Mouse (Mus musculus) kidney, embryonic 14.5 days (tissue): ENCODE data around the gene CN725425. TPM values are rescaled to one million over a fixed set of nuclear protein-coding genes. Genes with fewer than 3 reads are reported as not detected.

ENCODE experiments used
- ATAC-seq: fragments of 200-750 bp; cut with Nextera tagmentation; 2 replicates; pipeline ENCODE4 v1.8.0; 2017; ENCODE audit warnings: moderate number of reproducible peaks, mild to moderate bottlenecking, moderate TSS enrichment, moderate library complexity; ENCODE audit not compliant: low FRiP score, low TSS enrichment
- H3K27ac ChIP-seq: fragments of 300-500 bp; sonication (generic); 2 replicates; pipeline ENCODE4 v1.5.1; 2014; ENCODE audit warnings: low read depth, mild to moderate bottlenecking, low read length, moderate library complexity, mixed read lengths
- H3K27me3 ChIP-seq: fragments of 300-500 bp; sonication (generic); 2 replicates; pipeline ENCODE4 v1.6.1; 2014; ENCODE audit warnings: mild to moderate bottlenecking, low read length; ENCODE audit not compliant: control insufficient read depth, insufficient read depth
- H3K36me3 ChIP-seq: fragments of 300-500 bp; sonication (generic); 2 replicates; pipeline ENCODE4 v1.6.1; 2014; ENCODE audit warnings: low read length, mixed read lengths; ENCODE audit not compliant: control insufficient read depth, insufficient read depth
- H3K4me1 ChIP-seq: fragments of 300-500 bp; sonication (generic); 2 replicates; pipeline ENCODE4 v1.6.1; 2014; ENCODE audit warnings: low read length, mixed read lengths; ENCODE audit not compliant: control insufficient read depth, insufficient read depth
- H3K4me2 ChIP-seq: fragments of 300-500 bp; sonication (generic); replicated peaks from 2 replicates; pipeline ENCODE4 v1.6.1; 2014; ENCODE audit warnings: low read depth, mild to moderate bottlenecking, low read length
- H3K4me3 ChIP-seq: fragments of 300-500 bp; sonication (generic); 2 replicates; pipeline ENCODE4 v1.5.1; 2014; ENCODE audit warnings: mild to moderate bottlenecking, low read length
- H3K9ac ChIP-seq: fragments of 300-500 bp; sonication (generic); 2 replicates; pipeline ENCODE4 v1.6.1; 2014; ENCODE audit warnings: low read depth, mild to moderate bottlenecking, low read length, moderate library complexity
- H3K9me3 ChIP-seq: fragments of 300-500 bp; sonication (generic); 2 replicates; pipeline ENCODE4 v1.6.1; 2016; ENCODE audit warnings: low read length; ENCODE audit not compliant: control insufficient read depth
- WGBS: fragments of 180-500 bp; shearing (Covaris S2); extraction: QIAGEN DNeasy Blood & Tissue Kit; methylation state at CpG from one replicate; pipeline ENCODE4 v1.1.7; 2014; 5-methylcytosine and 5-hydroxymethylcytosine counted together
- polyA plus RNA-seq: library from polyadenylated mRNA; unstranded; fragments of >200 nt; fragmentation: Nextera tagmentation; extraction: Ambion mirVana; gene quantifications from 2 replicates; pipeline ENCODE4 v1.2.1, GENCODE M21; 2014

CN725425 gene
- 0.16 TPM in 1 of 2 replicates, not detected in the other for polyA plus RNA-seq

DNA sequence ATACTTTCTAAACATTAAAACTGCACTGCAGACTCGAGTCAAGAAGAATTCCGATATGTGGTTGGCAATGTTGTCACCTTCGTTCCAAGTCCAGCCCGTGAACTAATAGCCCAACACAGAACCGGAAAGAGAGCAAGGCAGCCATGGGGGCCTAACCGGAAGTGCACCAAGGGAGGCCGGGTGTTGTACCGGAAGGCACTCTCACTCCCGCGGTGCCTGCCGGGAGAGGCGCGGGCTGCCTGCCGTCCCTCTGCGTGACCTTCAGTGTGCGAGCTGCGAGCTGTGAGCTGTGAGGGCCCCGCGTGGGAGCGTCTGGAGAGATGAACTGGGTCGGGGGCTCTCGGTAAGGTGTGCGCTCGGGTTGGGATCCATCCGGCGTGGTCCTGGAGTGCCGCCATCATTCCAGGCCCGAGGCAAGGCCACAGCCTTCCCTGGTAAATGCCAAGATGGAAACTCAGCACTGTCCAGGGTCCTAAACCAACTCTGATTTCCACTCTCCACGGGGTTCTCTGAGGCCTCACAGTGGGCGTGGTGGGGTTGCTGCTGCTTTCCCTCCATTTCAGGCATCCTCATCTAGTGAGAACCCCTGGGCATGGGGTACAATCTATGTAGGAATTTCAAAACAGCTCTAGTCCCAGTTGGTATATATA lies at the start of gene CN725425:
TSS of gene CN725425 (plus strand) at position 239 of the 650 bp plus-strand sequence.
- H3K9me3 ChIP-seq, result no peaks in the 10 kb centered on the region
- H3K4me3 ChIP-seq, result no peak within 1 kb of the TSS
- H3K4me2 ChIP-seq, result no peak within 1 kb of the TSS
- 90% methylated on average over 30 of the region's 30 CpGs for WGBS
- no peak within 1 kb of the TSS for H3K9ac ChIP-seq
- no peaks in the 10 kb centered on the region for H3K36me3 ChIP-seq
- no peak within 1 kb of the TSS for H3K27ac ChIP-seq
- H3K4me1 ChIP-seq, result no peaks in the 10 kb centered on the region
- no peak for ATAC-seq
- no peaks in the 10 kb centered on the region for H3K27me3 ChIP-seq

DNA sequence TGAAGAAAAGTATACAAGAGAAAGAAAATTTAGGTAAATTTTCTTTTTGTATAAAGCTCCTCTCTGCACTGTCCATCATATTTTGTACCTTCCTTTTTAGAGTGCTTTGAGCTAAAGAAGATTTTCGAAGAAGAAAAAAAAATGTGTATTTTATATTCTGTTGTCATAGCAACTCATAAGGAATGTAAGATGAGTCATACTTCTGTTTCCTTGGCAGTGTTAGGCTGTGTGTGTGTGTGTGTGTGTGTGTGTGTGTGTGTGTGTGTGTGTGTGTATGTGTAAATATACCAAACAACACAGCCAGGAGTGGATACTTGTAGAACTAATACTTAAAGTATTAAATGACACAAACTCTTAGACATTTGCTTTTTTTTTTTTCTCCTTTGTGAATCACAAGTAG lies 46.7 kb upstream of the CN725425 start:
- Histone ChIP-seq H3K36me3 (no peaks in the 10 kb centered on the region; the same call in 1 of the 2 replicates), H3K4me3 (no peak overlapping the region), H3K4me1 (no peaks in the 10 kb centered on the region), H3K27me3 (no peaks in the 10 kb centered on the region), H3K9me3 (no peaks in the 10 kb centered on the region), H3K9ac (no peak overlapping the region), H3K27ac (no peak overlapping the region), H3K4me2 (no peak overlapping the region)
- 53% methylated on average over 1 of the region's 1 CpGs for WGBS
- no peak for ATAC-seq

GRCm38 (mm10) chr15:91153311-91153710 lies 46.0 kb upstream of the CN725425 start:
- no peak overlapping the region for H3K4me3 ChIP-seq
- no peak for ATAC-seq
- H3K27ac ChIP-seq, result no peak overlapping the region
- H3K4me1 ChIP-seq, result no peaks in the 10 kb centered on the region
- no peak overlapping the region for H3K4me2 ChIP-seq
- H3K9ac ChIP-seq, result no peak overlapping the region
- H3K27me3 ChIP-seq, result no peaks in the 10 kb centered on the region
- WGBS, result 50% methylated on average over 3 of the region's 3 CpGs
- no peaks in the 10 kb centered on the region for H3K9me3 ChIP-seq
- H3K36me3 ChIP-seq, result no peaks in the 10 kb centered on the region; the same call in 1 of the 2 replicates

DNA sequence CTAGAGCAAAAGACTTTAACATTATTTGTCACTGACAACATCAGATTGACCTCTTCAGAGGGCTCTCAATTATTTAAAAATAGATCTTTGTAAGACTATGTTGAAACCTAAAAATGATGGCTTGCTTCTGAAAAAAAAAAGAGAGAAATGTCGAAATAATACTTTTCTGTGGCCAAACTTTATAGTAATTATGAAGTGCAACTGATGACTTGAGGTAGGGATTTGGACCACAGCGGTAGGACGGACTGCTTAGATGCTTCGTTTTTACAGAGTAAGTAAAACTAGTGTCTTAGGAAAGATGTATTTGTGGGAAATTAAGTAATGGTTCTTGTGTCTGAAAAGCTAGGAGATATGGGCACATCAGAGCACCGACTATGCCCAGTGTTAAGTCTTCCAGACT lies 38.1 kb upstream of the CN725425 start:
- Histone ChIP-seq H3K9me3 (no peaks in the 10 kb centered on the region), H3K9ac (no peak overlapping the region), H3K4me2 (no peak overlapping the region), H3K4me1 (no peaks in the 10 kb centered on the region), H3K27ac (no peak overlapping the region), H3K36me3 (no peaks in the 10 kb centered on the region), H3K4me3 (no peak overlapping the region), H3K27me3 (no peaks in the 10 kb centered on the region)
- ATAC-seq, result no peak
- WGBS, result 89% methylated on average over 5 of the region's 5 CpGs

DNA sequence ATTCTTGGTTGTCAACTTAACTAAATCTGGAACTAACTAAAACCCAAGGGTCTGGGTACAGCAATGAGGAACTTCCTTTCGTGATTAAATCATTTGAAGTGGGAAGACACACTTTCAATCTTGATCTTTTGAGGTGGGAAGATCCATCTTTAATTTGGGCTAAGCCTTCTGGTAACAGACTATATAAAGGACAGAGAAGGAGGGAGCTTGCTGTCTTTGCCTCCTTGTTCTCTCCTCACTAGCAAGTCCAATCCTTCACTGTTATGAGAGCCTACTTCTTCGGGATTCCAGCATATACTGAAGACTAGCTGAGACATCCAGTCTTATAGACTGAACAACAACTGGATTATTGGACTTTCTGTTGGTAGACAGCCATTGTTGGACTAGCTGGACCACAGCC lies 35.8 kb upstream of the CN725425 start:
- 90% methylated on average over 2 of the region's 2 CpGs for WGBS

GRCm38 (mm10) chr15:91165021-91165420 lies 34.3 kb upstream of the CN725425 start:
- ATAC-seq, result peak; percentile 62
- no peak overlapping the region for H3K4me3 ChIP-seq

More for the DNA sequence above, 35.8 kb upstream of the CN725425 start:
- Histone ChIP-seq H3K4me1 (no peaks in the 10 kb centered on the region), H3K9me3 (no peaks in the 10 kb centered on the region), H3K4me3 (no peak overlapping the region), H3K9ac (no peak overlapping the region), H3K27ac (no peak overlapping the region), H3K4me2 (no peak overlapping the region), H3K27me3 (no peaks in the 10 kb centered on the region), H3K36me3 (no peaks in the 10 kb centered on the region)
- no peak for ATAC-seq

GRCm38 (mm10) chr15:91167850-91168562 lies 31.3 kb upstream of the CN725425 start:
- Histone ChIP-seq H3K27ac (no peak overlapping the region), H3K4me2 (no peak overlapping the region), H3K9ac (no peak overlapping the region), H3K36me3 (no peaks in the 10 kb centered on the region), H3K4me1 (no peaks in the 10 kb centered on the region), H3K4me3 (no peak overlapping the region), H3K27me3 (no peaks in the 10 kb centered on the region), H3K9me3 (no peaks in the 10 kb centered on the region)
- 89% methylated on average over 13 of the region's 13 CpGs for WGBS
- no peak for ATAC-seq

More at GRCm38 (mm10) chr15:91165021-91165420, 34.3 kb upstream of the CN725425 start:
- Histone ChIP-seq H3K9me3 (no peaks in the 10 kb centered on the region), H3K27ac (no peak overlapping the region), H3K36me3 (no peaks in the 10 kb centered on the region), H3K27me3 (no peaks in the 10 kb centered on the region), H3K4me2 (no peak overlapping the region), H3K9ac (no peak overlapping the region), H3K4me1 (no peaks in the 10 kb centered on the region)
- 6% methylated on average over 5 of the region's 5 CpGs for WGBS

GRCm38 (mm10) chr15:91170602-91171328 lies 28.5 kb upstream of the CN725425 start:
- Histone ChIP-seq H3K4me3 (no peak overlapping the region), H3K4me2 (no peak overlapping the region), H3K36me3 (no peaks in the 10 kb centered on the region), H3K9ac (no peak overlapping the region), H3K27me3 (no peaks in the 10 kb centered on the region), H3K9me3 (no peaks in the 10 kb centered on the region), H3K27ac (no peak overlapping the region), H3K4me1 (no peaks in the 10 kb centered on the region)
- no peak for ATAC-seq
- WGBS, result 82% methylated on average over 9 of the region's 9 CpGs

DNA sequence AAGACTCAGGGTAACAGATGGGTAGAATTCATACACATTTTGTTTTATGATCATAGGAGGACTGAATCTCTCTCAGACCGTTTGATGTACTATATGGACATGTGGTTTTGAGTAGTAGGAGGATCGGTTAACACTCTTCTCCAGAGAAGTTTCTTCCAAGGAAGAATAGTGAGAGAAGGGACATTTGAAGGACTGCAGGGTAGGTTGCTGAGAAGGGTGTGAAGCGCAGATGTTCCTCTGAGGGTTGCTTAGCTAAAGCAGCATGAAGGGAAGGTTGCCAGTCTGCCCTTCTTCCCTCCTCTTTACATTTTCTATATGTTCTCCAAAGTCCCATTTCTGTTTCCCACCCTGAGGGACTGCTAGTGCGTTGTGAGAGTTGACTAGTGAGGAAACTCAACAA lies 28.0 kb upstream of the CN725425 start:
- H3K4me3 ChIP-seq, result no peak overlapping the region
- no peaks in the 10 kb centered on the region for H3K27me3 ChIP-seq
- 87% methylated on average over 4 of the region's 4 CpGs for WGBS
- no peaks in the 10 kb centered on the region for H3K36me3 ChIP-seq
- H3K9me3 ChIP-seq, result no peaks in the 10 kb centered on the region
- H3K9ac ChIP-seq, result no peak overlapping the region
- no peak overlapping the region for H3K4me2 ChIP-seq
- no peak overlapping the region for H3K27ac ChIP-seq
- ATAC-seq, result no peak
- no peaks in the 10 kb centered on the region for H3K4me1 ChIP-seq
